ENCODE assay signal across 17 mouse cellular contexts in genomic region chr5:46203744-46204143, GRCm38 (mm10).
DNase-seq lines count a peak whose midpoint lies in the region; ATAC-seq and TF ChIP-seq lines count a peak whose summit lies in the region.
"Had no signal": no experiment of that assay in that cellular context is flagged by ENCODE, and none has a peak within 500 bp of the region (broad histone marks: within the 10 kb centered on the region; RNA-seq: fewer than 3 reads in every experiment).

No protein-coding gene starts in this region.

- WGBS in forebrain, postnatal 0 days = 66% methylated on average over 4 of the region's 4 CpGs
- 71% methylated on average over 4 of the region's 4 CpGs for WGBS in forebrain, embryonic 12.5 days
- WGBS in hindbrain, postnatal 0 days = 73% methylated on average over 4 of the region's 4 CpGs
- 70% methylated on average over 4 of the region's 4 CpGs for WGBS in hindbrain, embryonic 16.5 days
- WGBS in lung, embryonic 16.5 days = 61% methylated on average over 4 of the region's 4 CpGs
- WGBS in embryonic facial prominence, embryonic 14.5 days = 64% methylated on average over 4 of the region's 4 CpGs

- no peak for DNase-seq in forebrain, postnatal 0 days
- no peak for DNase-seq in hindbrain, postnatal 0 days (ENCODE audit: low spot score)
- DNase-seq in lung, postnatal 10 days = no peak
- peak; percentile 56 for DNase-seq in embryonic facial prominence, embryonic 14.5 days (ENCODE audit: low spot score)
- DNase-seq in spleen, adult 12 weeks (ENCODE audit: low spot score) = no peak
- DNase-seq: adrenal gland, adult 2 months; adrenal gland, postnatal 25 days; cerebellum, adult 2 months; cerebellum, postnatal 10 days; gastrocnemius, postnatal 36 days; heart, adult 11 months had no signal

- no peaks in the 10 kb centered on the region for H3K36me3 ChIP-seq in forebrain, postnatal 0 days (ENCODE audit: insufficient read depth)
- no peaks in the 10 kb centered on the region for H3K36me3 ChIP-seq in forebrain, embryonic 12.5 days (replicated peaks)
- no peaks in the 10 kb centered on the region for H3K36me3 ChIP-seq in hindbrain, postnatal 0 days (ENCODE audit: insufficient read depth, low read length)
- H3K36me3 ChIP-seq in hindbrain, embryonic 16.5 days (ENCODE audit: control insufficient read depth, insufficient read depth, low read length) = no peaks in the 10 kb centered on the region
- H3K36me3 ChIP-seq in lung, embryonic 16.5 days (ENCODE audit: control insufficient read depth, insufficient read depth, low read length) = no peaks in the 10 kb centered on the region
- no peaks in the 10 kb centered on the region for H3K36me3 ChIP-seq in embryonic facial prominence, embryonic 14.5 days (ENCODE audit: control insufficient read depth, insufficient read depth, low read length)
- H3K36me3 ChIP-seq: heart, embryonic 10.5 days; hindbrain, embryonic 12.5 days had no signal

- H3K27ac ChIP-seq in forebrain, postnatal 0 days (ENCODE audit: low read depth, low read length) = no peak overlapping the region
- H3K27ac ChIP-seq in forebrain, embryonic 12.5 days = no peak overlapping the region
- H3K27ac ChIP-seq in hindbrain, postnatal 0 days = no peak overlapping the region
- no peak overlapping the region for H3K27ac ChIP-seq in hindbrain, embryonic 16.5 days (ENCODE audit: low read depth, low read length)
- no peak overlapping the region for H3K27ac ChIP-seq in lung, embryonic 16.5 days (ENCODE audit: low read length)
- no peak overlapping the region for H3K27ac ChIP-seq in embryonic facial prominence, embryonic 14.5 days (replicated peaks; ENCODE audit: low read depth, low read length)
- H3K27ac ChIP-seq: heart, embryonic 10.5 days; hindbrain, embryonic 12.5 days had no signal

- H3K4me3 ChIP-seq in forebrain, postnatal 0 days (ENCODE audit: low read depth, low read length) = no peak overlapping the region
- no peak overlapping the region for H3K4me3 ChIP-seq in forebrain, embryonic 12.5 days (replicated peaks)
- H3K4me3 ChIP-seq in hindbrain, postnatal 0 days (ENCODE audit: low read length) = no peak overlapping the region
- H3K4me3 ChIP-seq in hindbrain, embryonic 16.5 days (ENCODE audit: low read length) = no peak overlapping the region
- no peak overlapping the region for H3K4me3 ChIP-seq in lung, embryonic 16.5 days (ENCODE audit: low read length)
- H3K4me3 ChIP-seq in embryonic facial prominence, embryonic 14.5 days (ENCODE audit: low read depth, low read length) = no peak overlapping the region
- H3K4me3 ChIP-seq: heart, embryonic 10.5 days; hindbrain, embryonic 12.5 days had no signal

- no peak overlapping the region for H3K4me2 ChIP-seq in forebrain, postnatal 0 days (ENCODE audit: low read depth)
- H3K4me2 ChIP-seq in forebrain, embryonic 12.5 days = no peak overlapping the region
- no peak overlapping the region for H3K4me2 ChIP-seq in hindbrain, postnatal 0 days (ENCODE audit: low read depth, low read length)
- no peak overlapping the region for H3K4me2 ChIP-seq in hindbrain, embryonic 16.5 days (ENCODE audit: low read length)
- no peak overlapping the region for H3K4me2 ChIP-seq in lung, embryonic 16.5 days (ENCODE audit: low read depth, low read length)
- H3K4me2 ChIP-seq in embryonic facial prominence, embryonic 14.5 days (ENCODE audit: low read depth, low read length) = no peak overlapping the region
- H3K4me2 ChIP-seq: hindbrain, embryonic 12.5 days had no signal

- peak; percentile 57 for ATAC-seq in forebrain, postnatal 0 days
- no peak for ATAC-seq in forebrain, embryonic 12.5 days (ENCODE audit: low FRiP score)
- 0 out of 2 replicates have a peak, but pooled peaks have one; percentile 24 for ATAC-seq in hindbrain, postnatal 0 days
- no peak for ATAC-seq in hindbrain, embryonic 16.5 days
- peak; percentile 49; the same call in 1 of the 2 replicates for ATAC-seq in lung, embryonic 16.5 days (ENCODE audit: low read depth)
- no peak for ATAC-seq in embryonic facial prominence, embryonic 14.5 days (ENCODE audit: low read depth)
- ATAC-seq: intestine, embryonic 16.5 days had no signal

- peaks cover 6% of the 10 kb centered on the region for H3K4me1 ChIP-seq in forebrain, postnatal 0 days (ENCODE audit: insufficient read depth)
- peaks cover 10% of the 10 kb centered on the region for H3K4me1 ChIP-seq in forebrain, embryonic 12.5 days
- H3K4me1 ChIP-seq in hindbrain, postnatal 0 days (ENCODE audit: insufficient read depth, low read length) = 0 out of 2 replicates have a peak, but pooled peaks cover 4% of the 10 kb centered on the region
- H3K4me1 ChIP-seq in hindbrain, embryonic 16.5 days (ENCODE audit: control insufficient read depth, insufficient read depth, low read depth, low read length) = no peaks in the 10 kb centered on the region
- no peaks in the 10 kb centered on the region for H3K4me1 ChIP-seq in lung, embryonic 16.5 days (replicated peaks; ENCODE audit: control insufficient read depth, insufficient read depth, low read length)
- no peaks in the 10 kb centered on the region for H3K4me1 ChIP-seq in embryonic facial prominence, embryonic 14.5 days (ENCODE audit: control insufficient read depth, insufficient read depth, low read length)
- H3K4me1 ChIP-seq: heart, embryonic 10.5 days had no signal

- H3K27me3 ChIP-seq in forebrain, postnatal 0 days (ENCODE audit: insufficient read depth, low read length) = no peaks in the 10 kb centered on the region
- H3K27me3 ChIP-seq in forebrain, embryonic 12.5 days = peaks cover 25% of the 10 kb centered on the region
- no peaks in the 10 kb centered on the region for H3K27me3 ChIP-seq in hindbrain, postnatal 0 days (ENCODE audit: insufficient read depth, low read length)
- no peaks in the 10 kb centered on the region for H3K27me3 ChIP-seq in hindbrain, embryonic 16.5 days (replicated peaks; ENCODE audit: control insufficient read depth, insufficient read depth, low read length)
- no peaks in the 10 kb centered on the region for H3K27me3 ChIP-seq in lung, embryonic 16.5 days (ENCODE audit: control insufficient read depth, insufficient read depth, low read depth, low read length)
- H3K27me3 ChIP-seq in embryonic facial prominence, embryonic 14.5 days (replicated peaks; ENCODE audit: control insufficient read depth, insufficient read depth, low read length) = no peaks in the 10 kb centered on the region
- H3K27me3 ChIP-seq: hindbrain, embryonic 12.5 days had no signal

- no peak overlapping the region for H3K9ac ChIP-seq in forebrain, postnatal 0 days
- H3K9ac ChIP-seq in forebrain, embryonic 12.5 days = no peak overlapping the region
- no peak overlapping the region for H3K9ac ChIP-seq in hindbrain, postnatal 0 days (replicated peaks; ENCODE audit: low read length)
- no peak overlapping the region for H3K9ac ChIP-seq in hindbrain, embryonic 16.5 days (ENCODE audit: low read depth, low read length)
- no peak overlapping the region for H3K9ac ChIP-seq in lung, embryonic 16.5 days (ENCODE audit: low read length)
- no peak overlapping the region for H3K9ac ChIP-seq in embryonic facial prominence, embryonic 14.5 days (ENCODE audit: low read depth, low read length)
- H3K9ac ChIP-seq: hindbrain, embryonic 12.5 days had no signal

- TF ChIP-seq CTCF in forebrain, postnatal 0 days (IDR thresholded peaks at IDR 0.05; ENCODE audit: low read depth) = no peak
- TF ChIP-seq CTCF in hindbrain, postnatal 0 days (IDR thresholded peaks at IDR 0.05; ENCODE audit: low read depth) = no peak

- no peaks in the 10 kb centered on the region for H3K9me3 ChIP-seq in forebrain, postnatal 0 days (ENCODE audit: low read length)
- no peaks in the 10 kb centered on the region for H3K9me3 ChIP-seq in forebrain, embryonic 12.5 days
- no peaks in the 10 kb centered on the region for H3K9me3 ChIP-seq in hindbrain, postnatal 0 days (ENCODE audit: low read length)
- H3K9me3 ChIP-seq in hindbrain, embryonic 16.5 days (ENCODE audit: control insufficient read depth, low read length) = no peaks in the 10 kb centered on the region
- H3K9me3 ChIP-seq in lung, embryonic 16.5 days (ENCODE audit: control insufficient read depth, low read length) = no peaks in the 10 kb centered on the region
- H3K9me3 ChIP-seq in embryonic facial prominence, embryonic 14.5 days (ENCODE audit: control insufficient read depth, low read length) = no peaks in the 10 kb centered on the region
- H3K9me3 ChIP-seq: heart, embryonic 10.5 days; hindbrain, embryonic 12.5 days had no signal

Comparison
In these comparisons a context has a peak if more than half of its experiments do, and no peak if none do; other contexts are left out.
1. ATAC-seq: peak in forebrain, postnatal 0 days (single experiment), hindbrain, postnatal 0 days (single experiment) and lung, embryonic 16.5 days (single experiment); none in forebrain, embryonic 12.5 days (single experiment), hindbrain, embryonic 16.5 days (single experiment) and embryonic facial prominence, embryonic 14.5 days (single experiment).